Mouse (Mus musculus) gastrocnemius, postnatal 25 days (tissue): ENCODE results near the gene Anks3. TPM values are rescaled to one million over a fixed set of nuclear protein-coding genes. Genes with fewer than 3 reads are reported as not detected.

Source experiments
- DNase-seq: peaks from one replicate; pipeline ENCODE4 v3.0.0; 2022
- total RNA-seq, 2 experiments: library from RNA; stranded (reverse); gene quantifications; 1 replicate in 1 of 2; 2 replicates in 1 of 2; pipeline ENCODE4 v1.2.3; 2021

Anks3 gene
- total RNA-seq, 2 experiments from 2014 or later: 11.1 to 12.0 TPM

DNA sequence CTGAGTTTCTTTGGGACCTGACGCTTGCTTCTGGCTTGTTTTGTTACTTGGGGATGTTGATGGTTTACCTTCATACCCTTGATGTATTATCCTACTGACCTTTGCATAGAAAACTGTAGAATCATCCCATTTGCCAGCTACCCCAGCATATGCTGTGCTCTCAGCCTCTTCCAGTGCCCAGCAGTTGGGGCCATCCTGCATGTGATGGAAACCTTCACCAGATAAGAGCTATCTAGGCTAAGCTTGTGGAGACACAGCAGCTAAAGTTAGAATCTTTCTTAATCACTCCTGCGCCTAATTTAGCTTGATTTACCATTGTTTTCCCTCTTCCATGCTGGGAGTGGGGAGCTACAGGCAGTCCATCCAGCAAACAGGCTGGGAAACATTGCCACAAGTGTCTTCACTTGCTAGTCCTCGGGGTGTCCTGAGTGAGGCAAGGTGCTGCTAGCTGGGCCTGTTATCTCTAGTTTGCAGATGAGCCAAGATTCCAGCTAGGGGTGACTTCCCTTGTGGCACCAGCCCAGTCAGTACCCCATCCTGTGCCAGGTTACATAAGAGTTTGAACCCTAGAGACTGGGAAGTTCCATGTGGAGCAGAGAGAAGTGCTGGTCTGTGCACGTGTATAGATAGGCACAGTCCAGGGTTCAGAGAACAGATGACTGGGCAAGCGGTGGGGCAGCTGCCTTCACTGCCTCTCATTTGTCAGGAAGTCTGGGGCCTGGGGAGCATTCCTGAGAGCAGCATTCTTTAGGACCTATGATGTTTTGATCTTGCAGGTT, 67.6 kb downstream of the Anks3 start:
- peak; percentile 69 for DNase-seq

DNA sequence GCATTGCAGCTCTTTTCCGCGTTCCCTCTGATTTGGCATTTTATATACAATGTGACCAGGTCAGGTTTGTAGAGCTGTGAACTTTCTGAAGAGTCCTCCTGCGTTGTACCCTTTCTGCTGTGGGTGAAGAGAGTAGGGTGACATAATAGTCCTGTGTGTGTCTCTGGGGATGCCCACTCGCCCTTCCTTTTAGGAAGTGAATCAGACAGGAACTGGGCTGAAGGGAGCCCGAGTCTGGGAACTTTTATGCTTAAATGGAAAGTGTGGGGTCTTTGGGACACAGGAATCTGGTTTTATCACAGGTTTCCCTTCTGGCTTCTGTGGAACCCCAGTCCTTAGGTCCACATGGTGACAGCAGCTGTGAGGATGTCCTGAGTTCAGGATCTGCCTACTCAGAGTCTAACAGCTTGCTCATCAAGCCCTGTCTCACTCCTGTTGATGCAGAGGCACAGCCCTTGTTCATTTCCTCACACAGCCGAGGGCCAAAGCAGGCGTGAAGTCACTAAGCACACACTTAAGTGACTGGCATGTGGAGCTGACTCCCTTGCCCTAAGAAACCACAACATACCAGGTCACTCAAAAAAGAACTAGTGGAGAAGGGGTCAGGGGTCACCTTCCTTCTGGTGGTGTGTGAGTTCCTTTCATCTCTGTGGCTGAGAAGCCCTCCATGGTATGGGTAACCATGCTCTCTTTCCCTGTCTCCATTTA, 69.7 kb downstream of the Anks3 start:
- no peak for DNase-seq

DNA sequence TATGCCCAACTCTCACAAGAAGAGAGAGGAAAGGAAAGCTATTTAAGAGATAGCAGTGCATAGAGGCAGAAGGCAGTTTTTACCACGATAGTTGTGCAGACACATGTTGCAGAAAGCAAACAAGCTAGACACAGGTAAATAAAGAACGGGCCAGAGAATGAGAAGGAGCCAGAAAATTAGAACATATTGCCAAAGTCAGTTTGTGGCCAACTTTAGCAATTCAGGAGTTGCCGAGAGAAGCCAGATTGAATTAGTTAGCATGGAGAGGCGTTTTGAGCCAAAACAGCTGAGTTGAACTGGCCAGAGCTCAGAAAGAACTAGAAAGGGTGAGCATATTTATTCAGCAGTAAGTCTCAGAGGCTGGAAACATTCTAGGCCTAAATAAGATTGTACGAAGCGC, 71.8 kb downstream of the Anks3 start:
- no peak for DNase-seq

Other genes with a start within 250 kb of the Anks3 start
- 1 to 10 TPM; 1.7 to 3.8 TPM for gene Nmral1, start 244.8 kb downstream of the Anks3 start, total RNA-seq
- 10 to 100 TPM; 31.3 to 34.5 TPM for gene Hmox2, start 237.8 kb downstream of the Anks3 start, total RNA-seq
- gene Cdip1, start 173.9 kb downstream of the Anks3 start, total RNA-seq: 10 to 100 TPM; 70.1 to 76.9 TPM
- not detected for gene 4930562C15Rik, start 128.8 kb downstream of the Anks3 start, total RNA-seq
- gene Ubald1, start 83.9 kb downstream of the Anks3 start, total RNA-seq: 10 to 100 TPM; 26.1 to 27.0 TPM
- 10 to 100 TPM; 51.5 to 55.2 TPM for gene Mgrn1, start 78.0 kb downstream of the Anks3 start, total RNA-seq
- 10 to 100 TPM; 11.2 to 18.2 TPM for gene Nudt16l1, start 25.4 kb downstream of the Anks3 start, total RNA-seq
- gene Sept12, start 33.6 kb upstream of the Anks3 start, total RNA-seq: not detected
- not detected for gene Smim22, start 43.1 kb upstream of the Anks3 start, total RNA-seq
- gene Rogdi, start 49.3 kb upstream of the Anks3 start, total RNA-seq: 1 to 10 TPM; 7.8 to 9.3 TPM
- 10 to 100 TPM; 31.2 to 31.8 TPM for gene Glyr1, start 85.7 kb upstream of the Anks3 start, total RNA-seq
- gene Ubn1, start 85.9 kb upstream of the Anks3 start, total RNA-seq: 10 to 100 TPM; 21.5 to 23.4 TPM
- 1 to 10 TPM in 1 of 2 experiments, under 1 TPM in 1; 0.77 to 2.2 TPM for gene Ppl, start 168.2 kb upstream of the Anks3 start, total RNA-seq
- gene Sec14l5, start 182.9 kb upstream of the Anks3 start, total RNA-seq: 10 to 100 TPM; 11.4 to 12.9 TPM
- gene Nagpa, start 239.8 kb upstream of the Anks3 start, total RNA-seq: 1 to 10 TPM; 7.0 to 7.4 TPM